Mouse (Mus musculus) heart, adult 2 months (tissue): ENCODE measurements around the gene Oard1.

Experiments used
- CTCF ChIP-seq: fragments of 200-600 bp; IDR thresholded peaks from 2 replicates; pipeline ENCODE4 v1.8.1; 2022; ENCODE audit warnings: antibody characterized with exemption, mild to moderate bottlenecking, moderate library complexity
- POLR2A ChIP-seq: fragments of 200-500 bp; IDR thresholded peaks from 2 replicates; pipeline ENCODE4 v1.6.1; 2011; ENCODE audit warnings: mild to moderate bottlenecking, low read depth, low read length, control low read depth; ENCODE audit not compliant: insufficient read depth

DNA sequence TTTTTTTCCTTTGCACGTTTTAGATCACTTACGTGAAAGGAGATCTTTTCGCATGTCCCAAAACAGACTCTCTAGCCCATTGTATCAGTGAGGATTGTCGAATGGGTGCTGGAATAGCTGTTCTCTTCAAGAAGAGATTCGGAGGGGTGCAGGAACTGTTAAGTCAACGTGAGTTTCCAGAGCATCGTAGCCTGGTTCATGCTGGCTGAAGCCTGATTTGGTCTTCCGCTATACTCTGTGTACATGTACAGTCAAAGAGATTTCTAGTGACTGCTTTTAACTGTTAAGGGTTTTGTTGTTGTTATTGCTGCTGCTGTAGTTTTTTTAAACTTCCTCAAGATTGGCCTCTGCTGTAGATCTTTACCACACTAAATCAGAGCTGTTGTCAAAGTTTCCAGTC lies 1.4 kb downstream of the Oard1 start:
- TF ChIP-seq CTCF = no peak
- no peak for TF ChIP-seq POLR2A
